Mouse (Mus musculus): ENCODE results near the gene Hist3h2ba.

GRCm38 (mm10) chr11:58959186-58959825 is 10.6 kb downstream of the Hist3h2ba start:
- TF ChIP-seq CTCF (IDR thresholded peaks at IDR 0.05; ENCODE audit: extremely low read depth, insufficient read depth, low read length) (no peak), POLR2A (IDR thresholded peaks at IDR 0.05; ENCODE audit: extremely low read depth, insufficient read depth, low read length) (no peak)
